Mouse (Mus musculus) MEL (cell line): Measurements from ENCODE around the gene Nrxn3. TPM values are rescaled to one million over a fixed set of nuclear protein-coding genes. Genes with fewer than 3 reads are reported as not detected.

Experiments used
- DNase-seq: peaks from one replicate; pipeline ENCODE4 v3.0.0; 2011; ENCODE audit warnings: low read depth, low spot score
- H3K27ac ChIP-seq: 2 replicates; pipeline ENCODE4 v1.5.1; 2012; ENCODE audit warnings: low read depth, mild to moderate bottlenecking, control low read depth, low read length, moderate library complexity; ENCODE audit not compliant: control insufficient read depth
- H3K27me3 ChIP-seq, 2 experiments: fragments of 150-350 bp in 1 of 2; sonication (generic) in 1 of 2; 2 replicates each; pipeline ENCODE4 v1.6.1; 2012; ENCODE audit warnings: low read length in 2 of 2, mild to moderate bottlenecking in 2 of 2, improper control_type of control experiment in 1 of 2, moderate library complexity in 1 of 2; ENCODE audit not compliant: insufficient read depth in 2 of 2, control insufficient read depth in 1 of 2
- H3K36me3 ChIP-seq, 2 experiments: 2 replicates each; pipeline ENCODE4 v1.6.1; 2012 to 2014; ENCODE audit warnings: low read length in 2 of 2, improper control_type of control experiment in 1 of 2, inconsistent platforms in 1 of 2, mild to moderate bottlenecking in 1 of 2; ENCODE audit not compliant: insufficient read depth in 2 of 2, control insufficient read depth in 1 of 2
- H3K4me1 ChIP-seq, 2 experiments: fragments of 150-350 bp in 1 of 2; sonication (generic) in 1 of 2; 2 replicates each; pipeline ENCODE4 v1.6.1; 2012; ENCODE audit warnings: low read length in 2 of 2, improper control_type of control experiment in 1 of 2, mild to moderate bottlenecking in 1 of 2; ENCODE audit not compliant: insufficient read depth in 2 of 2, control insufficient read depth in 1 of 2
- H3K4me3 ChIP-seq, 2 experiments: fragments of 150-350 bp in 1 of 2; sonication (generic) in 1 of 2; 2 replicates each; pipeline ENCODE4 v1.5.1; 2012; ENCODE audit warnings: low read depth in 2 of 2, low read length in 2 of 2, mild to moderate bottlenecking in 2 of 2, moderate library complexity in 2 of 2, control low read depth in 1 of 2, improper control_type of control experiment in 1 of 2; ENCODE audit not compliant: control insufficient read depth in 1 of 2, insufficient read depth in 1 of 2
- H3K79me2 ChIP-seq: 2 replicates; pipeline ENCODE4 v1.6.1; 2012; ENCODE audit warnings: mild to moderate bottlenecking, low read length, moderate library complexity; ENCODE audit not compliant: control insufficient read depth, poor library complexity, insufficient read depth
- H3K9ac ChIP-seq: 2 replicates; pipeline ENCODE4 v1.6.1; 2012; ENCODE audit warnings: low read depth, mild to moderate bottlenecking, control low read depth, low read length, moderate library complexity; ENCODE audit not compliant: control insufficient read depth, poor library complexity, severe bottlenecking
- H3K9me3 ChIP-seq: fragments of 150-350 bp; sonication (generic); replicated peaks from 2 replicates; pipeline ENCODE4 v1.6.1; 2012; ENCODE audit warnings: mild to moderate bottlenecking, low read length, improper control_type of control experiment, moderate library complexity; ENCODE audit not compliant: insufficient read depth
- CHD2 ChIP-seq: IDR thresholded peaks from 2 replicates; pipeline ENCODE4 v1.6.1; 2011; ENCODE audit warnings: low read length, improper control_type of control experiment
- CTCF ChIP-seq, 3 experiments: IDR thresholded peaks in 2 of 3; conservative IDR thresholded peaks in 1 of 3; 2 replicates each; pipeline ENCODE4 v1.5.1; 2011 to 2012; ENCODE audit warnings: low read length in 3 of 3, low read depth in 2 of 3, mild to moderate bottlenecking in 2 of 3, improper control_type of control experiment in 1 of 3, inconsistent platforms in 1 of 3, mixed read lengths in 1 of 3, moderate library complexity in 1 of 3; ENCODE audit not compliant: control insufficient read depth in 1 of 3, insufficient read depth in 1 of 3, poor library complexity in 1 of 3, severe bottlenecking in 1 of 3
- E2F4 ChIP-seq: IDR thresholded peaks from 2 replicates; pipeline ENCODE4 v1.6.1; 2011; ENCODE audit warnings: low read depth, low read length, improper control_type of control experiment, borderline replicate concordance
- GABPA ChIP-seq: IDR thresholded peaks from 2 replicates; pipeline ENCODE4 v1.6.1; 2012; ENCODE audit warnings: low read depth, mild to moderate bottlenecking, inconsistent platforms, low read length, improper control_type of control experiment, moderate library complexity
- GATA1 ChIP-seq: IDR thresholded peaks from 2 replicates; pipeline ENCODE4 v1.6.1; 2011; ENCODE audit warnings: low read depth, low read length, improper control_type of control experiment
- HCFC1 ChIP-seq: IDR thresholded peaks from 2 replicates; pipeline ENCODE4 v1.6.1; 2012; ENCODE audit warnings: low read depth, mild to moderate bottlenecking, inconsistent platforms, low read length, improper control_type of control experiment, moderate library complexity
- KAT2A ChIP-seq: conservative IDR thresholded peaks from 2 replicates; pipeline ENCODE4 v1.6.1; 2012; ENCODE audit warnings: low read depth, low read length, improper control_type of control experiment, inconsistent platforms
- MAFK ChIP-seq: IDR thresholded peaks from 2 replicates; pipeline ENCODE4 v1.6.1; 2011; ENCODE audit warnings: low read depth, mild to moderate bottlenecking, low read length, improper control_type of control experiment, borderline replicate concordance
- MAX ChIP-seq: IDR thresholded peaks from 2 replicates; pipeline ENCODE4 v1.6.1; 2011; ENCODE audit warnings: low read length, improper control_type of control experiment
- MAZ ChIP-seq: IDR thresholded peaks from 2 replicates; pipeline ENCODE4 v1.6.1; 2012; ENCODE audit warnings: low read depth, mild to moderate bottlenecking, inconsistent platforms, low read length, improper control_type of control experiment
- MXI1 ChIP-seq: IDR thresholded peaks from 2 replicates; pipeline ENCODE4 v1.6.1; 2011; ENCODE audit warnings: mild to moderate bottlenecking, low read depth, low read length, improper control_type of control experiment
- MYC ChIP-seq: IDR thresholded peaks from 2 replicates; pipeline ENCODE4 v1.6.1; 2011; ENCODE audit warnings: low read depth, mild to moderate bottlenecking, low read length, improper control_type of control experiment, moderate library complexity
- NELFE ChIP-seq: IDR thresholded peaks from 2 replicates; pipeline ENCODE4 v1.6.1; 2011; ENCODE audit warnings: low read depth, low read length, improper control_type of control experiment
- NRF1 ChIP-seq: IDR thresholded peaks from 2 replicates; pipeline ENCODE4 v1.6.1; 2014; ENCODE audit warnings: low read depth, mild to moderate bottlenecking, inconsistent platforms, low read length, improper control_type of control experiment, moderate library complexity; ENCODE audit not compliant: poor library complexity, insufficient read depth, severe bottlenecking
- POLR2A ChIP-seq, 2 experiments: IDR thresholded peaks; 2 replicates each; pipeline ENCODE4 v1.6.1; 2011 to 2012; ENCODE audit warnings: low read length in 2 of 2, mild to moderate bottlenecking in 2 of 2, control low read depth in 1 of 2, improper control_type of control experiment in 1 of 2, low read depth in 1 of 2, moderate library complexity in 1 of 2; ENCODE audit not compliant: control insufficient read depth in 1 of 2, insufficient read depth in 1 of 2, poor library complexity in 1 of 2
- POLR2AphosphoS2 ChIP-seq: IDR thresholded peaks from 2 replicates; pipeline ENCODE4 v1.6.1; 2011; ENCODE audit warnings: low read length, improper control_type of control experiment
- POLR2AphosphoS5 ChIP-seq: IDR thresholded peaks from 2 replicates; pipeline ENCODE4 v1.6.1; 2012; ENCODE audit warnings: low read depth, borderline replicate concordance, mild to moderate bottlenecking, inconsistent platforms, low read length, moderate library complexity, mixed read lengths
- SIN3A ChIP-seq: IDR thresholded peaks from 2 replicates; pipeline ENCODE4 v1.6.1; 2012; ENCODE audit warnings: low read length, improper control_type of control experiment, inconsistent platforms
- SMC3 ChIP-seq: IDR thresholded peaks from 2 replicates; pipeline ENCODE4 v1.6.1; 2011; ENCODE audit warnings: low read depth, low read length, improper control_type of control experiment
- TAL1 ChIP-seq: IDR thresholded peaks from 2 replicates; pipeline ENCODE4 v1.6.1; 2012; ENCODE audit warnings: mild to moderate bottlenecking, inconsistent platforms, low read length, moderate library complexity, mixed read lengths
- TBP ChIP-seq: IDR thresholded peaks from 2 replicates; pipeline ENCODE4 v1.8.0; 2011; ENCODE audit warnings: low read depth, low read length, improper control_type of control experiment
- UBTF ChIP-seq: IDR thresholded peaks from 2 replicates; pipeline ENCODE4 v1.6.1; 2012; ENCODE audit warnings: low read depth, mild to moderate bottlenecking, inconsistent platforms, low read length, improper control_type of control experiment, moderate library complexity, borderline replicate concordance; ENCODE audit not compliant: insufficient read depth
- USF1 ChIP-seq: IDR thresholded peaks from 2 replicates; pipeline ENCODE4 v1.6.1; 2014; ENCODE audit warnings: low read depth, mild to moderate bottlenecking, inconsistent platforms, low read length, improper control_type of control experiment, moderate library complexity
- USF2 ChIP-seq, 2 experiments: IDR thresholded peaks; 2 replicates each; pipeline ENCODE4 v1.6.1; 2011 to 2012; ENCODE audit warnings: improper control_type of control experiment in 2 of 2, low read length in 2 of 2, borderline replicate concordance in 1 of 2, inconsistent platforms in 1 of 2, low read depth in 1 of 2, mild to moderate bottlenecking in 1 of 2; ENCODE audit not compliant: insufficient read depth in 1 of 2
- ZC3H11A ChIP-seq: IDR thresholded peaks from 2 replicates; pipeline ENCODE4 v1.6.1; 2012; ENCODE audit warnings: low read depth, mild to moderate bottlenecking, inconsistent platforms, low read length, improper control_type of control experiment
- ZKSCAN1 ChIP-seq: IDR thresholded peaks from 2 replicates; pipeline ENCODE4 v1.6.1; 2012; ENCODE audit warnings: low read depth, mild to moderate bottlenecking, inconsistent platforms, low read length, improper control_type of control experiment, moderate library complexity
- ZMIZ1 ChIP-seq: IDR thresholded peaks from 2 replicates; pipeline ENCODE4 v1.6.1; 2012; ENCODE audit warnings: low read depth, mild to moderate bottlenecking, inconsistent platforms, low read length, improper control_type of control experiment, moderate library complexity
- ZNF384 ChIP-seq: IDR thresholded peaks from 2 replicates; pipeline ENCODE4 v1.6.1; 2012; ENCODE audit warnings: low read depth, mild to moderate bottlenecking, inconsistent platforms, low read length, improper control_type of control experiment
- polyA plus RNA-seq, 2 experiments: library from polyadenylated mRNA; stranded (reverse) in 1 of 2; unstranded in 1 of 2; fragments of >175 nt in 1 of 2; fragments of >200 nt in 1 of 2; gene quantifications; 2 replicates each; pipeline versions ENCODE4 v1.2.1 to v1.2.4; 2012; ENCODE audit warnings: low replicate concordance in 2 of 2, low read depth in 1 of 2; ENCODE audit not compliant: insufficient read length in 2 of 2, insufficient read depth in 1 of 2, missing spikeins in 1 of 2
- total RNA-seq: library from RNA; depleted of rRNA; stranded (reverse); fragments of 300-350 nt; gene quantifications from 2 replicates; pipeline ENCODE4 v1.2.3, GENCODE M21; 2012

The Nrxn3 gene
- total and polyA plus RNA-seq, 3 experiments: not detected

- TF ChIP-seq HCFC1 (no peak), UBTF (no peak), ZC3H11A (no peak), USF2 (IDR thresholded peaks at IDR 0.05; ENCODE audit: borderline replicate concordance in 1 of 2, insufficient read depth in 1 of 2, low read depth in 1 of 2, low read length in 2 of 2) (no peak), GATA1 (no peak), CTCF (IDR thresholded peaks at IDR 0.05 in 2 of 3, conservative IDR thresholded peaks at IDR 0.05 in 1 of 3; ENCODE audit: control insufficient read depth in 1 of 3, insufficient read depth in 1 of 3, low read depth in 2 of 3, low read length in 3 of 3, poor library complexity in 1 of 3, severe bottlenecking in 1 of 3) (no peak), NELFE (no peak), SMC3 (no peak), ZKSCAN1 (no peak), MYC (no peak), MAX (no peak), CHD2 (no peak), KAT2A (no peak), NRF1 (no peak), ZNF384 (no peak), MXI1 (no peak), E2F4 (no peak), MAFK (no peak), MAZ (no peak), USF1 (no peak)
- Histone ChIP-seq H3K9me3 (no peaks in the 10 kb centered on the region), H3K79me2 (no peaks in the 10 kb centered on the region), H3K27ac (no peak overlapping the region), H3K36me3 (no peaks in the 10 kb centered on the region), H3K4me3 (no peak overlapping the region), H3K9ac (no peak overlapping the region), H3K27me3 (no peaks in the 10 kb centered on the region; a peak in 1 of 4 replicates), H3K4me1 (no peaks in the 10 kb centered on the region)
- DNase-seq: no peak
Measured at GRCm38 (mm10) chr12:88713456-88713855, 9.2 kb upstream of the Nrxn3 start.

DNA sequence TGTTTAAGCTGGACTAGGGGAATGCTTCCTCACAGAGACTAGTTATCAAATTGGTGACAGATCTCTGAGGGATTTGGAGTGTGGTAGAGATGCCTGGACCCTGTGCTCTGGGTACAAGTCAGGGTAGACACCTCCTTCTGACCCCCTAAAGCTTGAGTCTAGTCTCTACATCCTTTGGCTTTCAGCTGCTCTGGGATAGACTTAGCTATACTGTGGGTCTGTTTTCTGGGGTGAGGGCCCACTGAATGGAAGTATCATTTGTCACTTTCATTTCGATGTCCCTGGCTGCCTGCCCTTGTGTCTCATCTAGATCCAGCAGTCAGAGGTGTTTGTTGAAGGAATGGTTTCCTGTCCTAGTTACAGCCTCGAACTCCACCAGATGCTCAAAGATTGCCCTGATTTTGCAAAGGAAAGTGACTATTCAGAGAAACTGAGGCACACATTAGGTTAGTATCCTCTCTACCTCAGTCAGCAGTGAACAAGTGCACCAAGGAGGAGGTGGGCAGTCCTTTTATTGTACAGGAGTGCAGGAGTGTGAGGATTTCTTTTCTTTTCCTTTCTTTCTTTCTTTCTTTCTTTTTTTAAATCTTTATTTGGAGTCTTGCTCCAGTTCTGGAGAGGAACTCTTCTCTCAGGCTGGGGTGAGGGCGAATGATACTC lies 515 bp upstream of the Nrxn3 start:
- H3K4me1 ChIP-seq: no peaks in the 10 kb centered on the region
- no peak overlapping the region for H3K4me3 ChIP-seq
- H3K27me3 ChIP-seq: no peaks in the 10 kb centered on the region
- no peak for DNase-seq
- TF ChIP-seq POLR2A (IDR thresholded peaks at IDR 0.05; ENCODE audit: control insufficient read depth in 1 of 2, insufficient read depth in 1 of 2, low read depth in 1 of 2, low read length in 2 of 2, poor library complexity in 1 of 2): no peak
- TF ChIP-seq POLR2AphosphoS2: no peak
- TF ChIP-seq USF2 (IDR thresholded peaks at IDR 0.05; ENCODE audit: borderline replicate concordance in 1 of 2, insufficient read depth in 1 of 2, low read depth in 1 of 2, low read length in 2 of 2): no peak
- no peak for TF ChIP-seq MXI1
- TF ChIP-seq TAL1: no peak
- no peak for TF ChIP-seq MYC
- no peak for TF ChIP-seq MAFK
- no peak for TF ChIP-seq ZNF384
- no peak for TF ChIP-seq ZMIZ1
- TF ChIP-seq ZC3H11A: no peak
- no peak for TF ChIP-seq ZKSCAN1
- no peak for TF ChIP-seq GABPA
- no peak for TF ChIP-seq POLR2AphosphoS5
- no peak for TF ChIP-seq TBP
- TF ChIP-seq SIN3A: no peak
- H3K9ac ChIP-seq: no peak overlapping the region
- H3K27ac ChIP-seq: no peak overlapping the region
- no peaks in the 10 kb centered on the region for H3K9me3 ChIP-seq
- H3K79me2 ChIP-seq: no peaks in the 10 kb centered on the region
- H3K36me3 ChIP-seq: no peaks in the 10 kb centered on the region
